Mouse (Mus musculus): ENCODE measurements at regions not wholly inside any gene's neighbourhood (a gene's known extent, or its start where the extent isn't known, plus 50 kb on each side); places are given as distances from the start of the nearest gene placed in this dataset.
"Not testable (repeated sequence)": the region's sequence is repeated elsewhere in the genome, so short reads cannot be mapped to it uniquely, and the experiment has no call there.

GRCm38 (mm10) chr13:111904616-111905212 is 95.9 kb upstream of the Map3k1 start:
- peak; percentile 15 for DNase-seq (ENCODE audit: extremely low read depth, low read depth)

DNA sequence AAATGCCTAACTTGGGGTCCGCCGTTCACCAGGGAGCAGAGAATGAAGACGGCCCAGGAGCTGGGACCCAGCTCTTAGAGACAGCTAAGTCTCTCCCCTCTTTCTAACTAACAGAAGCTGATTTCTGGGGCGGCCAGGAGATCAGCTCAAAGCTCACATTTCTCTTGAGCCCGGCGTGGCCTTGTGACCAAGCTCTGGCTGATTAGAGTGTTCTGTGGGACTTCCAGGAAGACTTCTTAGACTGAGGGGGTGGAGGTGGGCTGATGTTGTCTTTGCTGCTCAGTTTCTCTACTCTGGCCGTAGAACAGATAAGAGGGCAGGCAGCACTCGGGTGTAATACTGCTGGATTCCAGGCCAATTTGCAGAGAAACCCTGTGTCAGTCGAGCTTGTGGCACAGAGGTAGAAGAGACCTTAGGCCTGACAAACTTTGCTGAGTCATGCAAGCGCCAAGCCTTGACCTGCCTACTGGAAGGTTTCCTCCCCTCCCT is 96.5 kb upstream of the Map3k1 start:
- DNase-seq (ENCODE audit: extremely low read depth, low read depth) = peak; percentile 84

- no peak for DNase-seq (ENCODE audit: extremely low read depth, low read depth)
Observed at GRCm38 (mm10) chr13:111911071-111911470, 102.3 kb upstream of the Map3k1 start.

- DNase-seq (ENCODE audit: extremely low read depth, low read depth) = peak; percentile 37
Observed at GRCm38 (mm10) chr13:111911661-111912312, 103.0 kb upstream of the Map3k1 start.

GRCm38 (mm10) chr13:111914348-111914913 is 105.6 kb upstream of the Map3k1 start:
- no peak for DNase-seq (ENCODE audit: extremely low read depth, low read depth)

GRCm38 (mm10) chr13:111919417-111919816 is 110.6 kb upstream of the Map3k1 start:
- not testable (repeated sequence) for DNase-seq (ENCODE audit: extremely low read depth, low read depth)

- DNase-seq (ENCODE audit: extremely low read depth, low read depth) = no peak
Observed at GRCm38 (mm10) chr13:111920534-111920933, 111.7 kb upstream of the Map3k1 start.

- no peak for DNase-seq (ENCODE audit: extremely low read depth, low read depth)
Observed at GRCm38 (mm10) chr13:111921142-111922035, 112.6 kb upstream of the Map3k1 start.

DNA sequence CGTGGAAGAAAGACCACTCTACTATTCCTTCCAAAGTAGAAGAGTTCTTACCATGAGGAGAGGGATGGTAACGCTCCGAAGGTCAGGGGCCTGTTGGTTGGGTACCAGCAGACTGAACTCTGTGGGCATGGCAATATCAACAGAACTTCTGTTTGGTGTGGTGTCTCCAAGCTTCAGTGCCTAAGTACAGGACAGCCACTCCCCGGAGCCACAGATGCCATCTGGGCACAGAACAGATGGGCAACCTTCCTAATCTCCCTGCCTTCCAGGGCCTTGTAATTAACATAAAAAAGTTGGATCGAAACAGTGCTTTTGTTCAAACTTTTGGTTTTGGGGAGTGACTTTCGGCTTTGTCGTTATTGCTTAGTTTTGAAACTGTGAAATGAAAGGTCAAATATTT is 116.6 kb upstream of the Map3k1 start:
- DNase-seq (ENCODE audit: extremely low read depth, low read depth) = no peak

GRCm38 (mm10) chr13:111926801-111927200 is 118.0 kb upstream of the Map3k1 start:
- no peak for DNase-seq (ENCODE audit: extremely low read depth, low read depth)

GRCm38 (mm10) chr13:111927489-111927888 is 118.7 kb upstream of the Map3k1 start:
- no peak for DNase-seq (ENCODE audit: extremely low read depth, low read depth)

GRCm38 (mm10) chr13:111928636-111929544 is 120.1 kb upstream of the Map3k1 start:
- peak; percentile 71 for DNase-seq (ENCODE audit: extremely low read depth, low read depth)

DNA sequence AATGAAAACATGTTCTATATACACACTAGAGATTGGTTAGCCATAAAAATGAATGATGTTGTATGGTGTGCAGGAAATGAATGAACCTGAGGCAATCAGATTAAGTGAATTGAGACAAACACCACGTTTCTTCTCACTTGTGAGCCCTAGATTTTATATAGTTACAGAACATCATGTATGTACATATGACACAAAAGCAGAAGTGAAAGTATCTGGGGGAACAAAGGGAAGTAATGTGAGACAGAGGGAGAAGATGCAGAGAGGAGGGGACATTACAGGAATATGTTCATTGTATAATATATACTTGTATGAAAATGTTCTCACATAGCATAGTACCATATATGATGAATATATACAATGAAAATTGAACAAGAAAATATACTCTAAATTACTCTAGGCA is 121.1 kb upstream of the Map3k1 start:
- peak; percentile 66 for DNase-seq (ENCODE audit: extremely low read depth, low read depth)

DNA sequence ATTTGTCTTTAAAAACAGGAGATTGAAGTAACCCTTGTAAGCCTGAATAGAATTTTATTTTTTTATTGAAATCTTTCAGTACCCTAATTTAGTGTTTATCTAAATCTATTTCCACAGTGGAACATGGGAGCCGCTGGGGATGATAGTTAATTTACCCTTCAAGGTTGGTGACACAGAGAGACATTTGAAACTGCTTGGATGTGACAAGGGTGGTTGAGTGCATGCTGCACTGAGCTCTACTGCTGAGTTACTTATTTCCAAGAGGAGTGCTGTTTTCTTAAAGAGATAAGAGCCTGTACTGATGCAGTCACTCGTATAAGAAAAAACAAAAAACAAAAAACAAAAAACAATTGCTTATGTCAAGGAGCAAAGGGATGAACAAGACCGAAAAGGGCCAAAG is 123.7 kb upstream of the Map3k1 start:
- no peak for DNase-seq (ENCODE audit: extremely low read depth, low read depth)

- DNase-seq (ENCODE audit: extremely low read depth, low read depth) = no peak
Observed at GRCm38 (mm10) chr13:111933526-111934240, 124.9 kb upstream of the Map3k1 start.

- no peak for DNase-seq (ENCODE audit: extremely low read depth, low read depth)
Observed at GRCm38 (mm10) chr13:111935721-111936080, 126.9 kb upstream of the Map3k1 start.

DNA sequence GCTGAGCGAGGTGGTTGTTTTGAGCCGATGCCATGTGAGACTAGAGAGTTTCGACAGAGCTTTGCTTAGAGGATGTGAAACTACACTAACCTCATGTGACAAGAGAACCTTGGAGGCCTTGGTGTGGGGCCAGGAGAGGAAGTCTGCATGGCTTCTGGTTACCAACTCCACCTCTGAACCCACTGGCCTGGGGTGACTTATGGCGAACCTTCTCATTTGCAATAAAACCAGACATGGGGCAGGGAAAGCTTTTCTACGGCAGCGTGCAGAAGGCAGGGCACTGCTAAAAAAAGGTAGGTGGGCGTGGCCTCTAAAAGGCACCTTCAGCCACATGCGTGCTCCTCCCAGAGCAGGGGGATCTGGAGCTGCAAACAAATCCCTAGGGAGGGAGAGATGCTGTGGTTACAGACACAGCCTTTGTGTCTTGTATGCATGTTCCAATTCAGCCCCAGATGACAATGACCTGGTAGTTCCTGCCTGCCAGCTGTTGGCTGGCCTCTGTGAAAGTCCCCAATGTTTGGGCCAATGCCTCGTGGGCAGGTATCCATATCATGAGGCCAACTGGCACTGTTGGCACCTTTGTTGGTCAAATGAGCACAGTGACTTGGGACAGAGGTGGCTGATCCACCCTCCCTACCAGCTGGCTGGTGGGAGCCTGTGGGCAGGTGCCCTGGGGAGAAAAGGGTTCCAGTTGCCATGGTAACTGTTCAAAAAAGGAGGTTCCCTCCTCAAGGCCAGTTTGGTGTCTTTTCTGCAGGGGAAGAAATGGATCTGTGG is 127.5 kb upstream of the Map3k1 start:
- DNase-seq (ENCODE audit: extremely low read depth, low read depth) = no peak

- no peak for DNase-seq (ENCODE audit: extremely low read depth, low read depth)
Observed at GRCm38 (mm10) chr13:111936983-111937382, 128.2 kb upstream of the Map3k1 start.

GRCm38 (mm10) chr13:111938896-111939422 is 130.2 kb upstream of the Map3k1 start:
- DNase-seq (ENCODE audit: extremely low read depth, low read depth) = peak; percentile 39
